Mouse (Mus musculus): Measurements from ENCODE around the gene Pip5k1b.

- TF ChIP-seq CTCF (IDR thresholded peaks at IDR 0.05; ENCODE audit: control insufficient read depth, insufficient read depth, insufficient read length) (no peak), MAX (IDR thresholded peaks at IDR 0.05) (no peak), CEBPB (IDR thresholded peaks at IDR 0.05; ENCODE audit: low read depth) (no peak), FOSL1 (IDR thresholded peaks at IDR 0.05; ENCODE audit: insufficient read depth, low read length, poor library complexity, severe bottlenecking) (no peak), USF1 (IDR thresholded peaks at IDR 0.05; ENCODE audit: low read depth) (no peak), MYOG (IDR thresholded peaks at IDR 0.05; ENCODE audit: control insufficient read depth, extremely low read depth, insufficient read length) (no peak)
These were observed 301.9 kb downstream of the Pip5k1b start for GRCm38 (mm10) chr19:24253657-24254260.
